Mouse (Mus musculus) stomach, postnatal 0 days (tissue): ENCODE results near the gene Higd2a. TPM values are rescaled to one million over a fixed set of nuclear protein-coding genes. Genes with fewer than 3 reads are reported as not detected.

ENCODE experiments used
- ATAC-seq: fragments of 200-750 bp; cut with Nextera tagmentation; 2 replicates; pipeline ENCODE4 v1.8.0; 2017; ENCODE audit not compliant: low FRiP score, low TSS enrichment
- DNase-seq: peaks from one replicate; pipeline ENCODE4 v3.0.0-alpha.2; 2016; ENCODE audit warnings: low spot score
- H3K27ac ChIP-seq: fragments of 300-500 bp; sonication (generic); replicated peaks from 2 replicates; pipeline ENCODE4 v1.5.1; 2014; ENCODE audit warnings: mild to moderate bottlenecking, control low read depth
- H3K27me3 ChIP-seq: fragments of 300-500 bp; sonication (generic); 2 replicates; pipeline ENCODE4 v1.6.1; 2014; ENCODE audit warnings: low read length; ENCODE audit not compliant: control insufficient read depth, insufficient read depth
- H3K36me3 ChIP-seq: fragments of 300-500 bp; sonication (generic); 2 replicates; pipeline ENCODE4 v1.6.1; 2014; ENCODE audit warnings: low read length, mixed read lengths; ENCODE audit not compliant: control insufficient read depth, insufficient read depth
- H3K4me1 ChIP-seq: fragments of 300-500 bp; sonication (generic); replicated peaks from 2 replicates; pipeline ENCODE4 v1.6.1; 2014; ENCODE audit warnings: antibody characterized with exemption; ENCODE audit not compliant: control insufficient read depth, insufficient read depth
- H3K4me2 ChIP-seq: fragments of 300-500 bp; sonication (generic); replicated peaks from 2 replicates; pipeline ENCODE4 v1.6.1; 2014; ENCODE audit warnings: low read depth, mild to moderate bottlenecking, control low read depth, moderate library complexity
- H3K4me3 ChIP-seq: fragments of 300-500 bp; sonication (generic); 2 replicates; pipeline ENCODE4 v1.5.1; 2014; ENCODE audit warnings: low read depth, low read length, control low read depth
- H3K9ac ChIP-seq: fragments of 300-500 bp; sonication (generic); 2 replicates; pipeline ENCODE4 v1.6.1; 2014; ENCODE audit warnings: mild to moderate bottlenecking, low read length, control low read depth, mixed read lengths
- H3K9me3 ChIP-seq: fragments of 300-500 bp; sonication (generic); 2 replicates; pipeline ENCODE4 v1.6.1; 2016; ENCODE audit warnings: low read length; ENCODE audit not compliant: control insufficient read depth
- CTCF ChIP-seq: IDR thresholded peaks from 2 replicates; pipeline ENCODE4 v1.5.1; 2016; ENCODE audit warnings: antibody characterized with exemption, low read depth, mild to moderate bottlenecking, moderate library complexity
- EP300 ChIP-seq: optimal IDR thresholded peaks from 2 replicates; pipeline ENCODE3; 2016; ENCODE audit warnings: antibody characterized with exemption
- WGBS: fragments of 180-500 bp; shearing (Covaris S2); extraction: QIAGEN DNeasy Blood & Tissue Kit; methylation state at CpG from one replicate; pipeline ENCODE4 v1.1.7; 2014; 5-methylcytosine and 5-hydroxymethylcytosine counted together
- polyA plus RNA-seq: library from polyadenylated mRNA; unstranded; fragments of >200 nt; fragmentation: Nextera tagmentation; extraction: Ambion mirVana; gene quantifications from 2 replicates; pipeline ENCODE4 v1.2.1, GENCODE M21; 2015

The Higd2a gene
- polyA plus RNA-seq, 1 experiment from 2014 or later = 289 TPM

GRCm38 (mm10) chr13:54616998-54617397 is 27.0 kb downstream of the Higd2a start:
- Histone ChIP-seq H3K4me3 (no peak overlapping the region), H3K9me3 (no peaks in the 10 kb centered on the region), H3K27ac (no peak overlapping the region), H3K36me3 (no peaks in the 10 kb centered on the region), H3K4me1 (no peaks in the 10 kb centered on the region), H3K4me2 (no peak overlapping the region), H3K9ac (no peak overlapping the region), H3K27me3 (no peaks in the 10 kb centered on the region)
- 64% methylated on average over 6 of the region's 6 CpGs for WGBS
- peak; percentile 52 for TF ChIP-seq CTCF
- TF ChIP-seq EP300 = no peak
- ATAC-seq (no peak), DNase-seq (no peak)

GRCm38 (mm10) chr13:54621155-54621932 is 31.3 kb downstream of the Higd2a start, which contains the start of gene Faf2:
Faf2 (plus strand) TSS chr13:54621784.
- peak within 1 kb of the TSS; percentile 52 for H3K4me2 ChIP-seq
- WGBS = 11% methylated on average over 44 of the region's 44 CpGs
- DNase-seq (peak; percentile 97), ATAC-seq (peak; percentile 98)
- no peaks in the 10 kb centered on the region for H3K9me3 ChIP-seq
- H3K36me3 ChIP-seq = no peaks in the 10 kb centered on the region
- no peaks in the 10 kb centered on the region for H3K27me3 ChIP-seq
- H3K9ac ChIP-seq = peak within 1 kb of the TSS; percentile 97
- H3K4me1 ChIP-seq = 0 out of 2 replicates have a peak, but pooled peaks cover 4% of the 10 kb centered on the region
- peak within 1 kb of the TSS; percentile 91 for H3K27ac ChIP-seq
- peak within 1 kb of the TSS; percentile 96 for H3K4me3 ChIP-seq
- TF ChIP-seq EP300 (peak; percentile 41), CTCF (peak; percentile 99)

GRCm38 (mm10) chr13:54621960-54622521 is 32.0 kb downstream of the Higd2a start:
- no peaks in the 10 kb centered on the region for H3K9me3 ChIP-seq

GRCm38 (mm10) chr13:54629128-54629527 is 39.1 kb downstream of the Higd2a start:
- Histone ChIP-seq H3K36me3 (no peaks in the 10 kb centered on the region), H3K27me3 (no peaks in the 10 kb centered on the region), H3K4me1 (no peaks in the 10 kb centered on the region), H3K9ac (no peak overlapping the region), H3K4me2 (no peak overlapping the region), H3K27ac (no peak overlapping the region), H3K4me3 (no peak overlapping the region), H3K9me3 (no peaks in the 10 kb centered on the region)
- TF ChIP-seq EP300 = no peak
- no peak for TF ChIP-seq CTCF
- 49% methylated on average over 4 of the region's 4 CpGs for WGBS
- DNase-seq (no peak), ATAC-seq (0 out of 2 replicates have a peak, but pooled peaks have one; percentile 29)

More at GRCm38 (mm10) chr13:54621960-54622521, 32.0 kb downstream of the Higd2a start:
- peak overlapping the region; percentile 91 for H3K27ac ChIP-seq
- H3K9ac ChIP-seq = peak overlapping the region; percentile 97
- no peak for TF ChIP-seq EP300
- no peak for TF ChIP-seq CTCF
- H3K4me1 ChIP-seq = 0 out of 2 replicates have a peak, but pooled peaks cover 4% of the 10 kb centered on the region
- 1% methylated on average over 27 of the region's 27 CpGs for WGBS
- peak; percentile 54 for ATAC-seq
- peak overlapping the region; percentile 52 for H3K4me2 ChIP-seq
- H3K27me3 ChIP-seq = no peaks in the 10 kb centered on the region
- H3K36me3 ChIP-seq = no peaks in the 10 kb centered on the region
- peak; percentile 36 for DNase-seq
- H3K4me3 ChIP-seq = peak overlapping the region; percentile 96

- Histone ChIP-seq H3K4me3 (no peak overlapping the region), H3K9me3 (no peaks in the 10 kb centered on the region), H3K27me3 (no peaks in the 10 kb centered on the region), H3K9ac (no peak overlapping the region), H3K27ac (no peak overlapping the region), H3K4me2 (no peak overlapping the region), H3K4me1 (no peaks in the 10 kb centered on the region), H3K36me3 (no peaks in the 10 kb centered on the region)
- no peak for DNase-seq
- no peak for ATAC-seq
- TF ChIP-seq EP300 = no peak
- no peak for TF ChIP-seq CTCF
- WGBS = 27% methylated on average over 3 of the region's 3 CpGs
Observed at GRCm38 (mm10) chr13:54632731-54633277, 42.8 kb downstream of the Higd2a start.
